Comparison of ENCODE assay signal across 13 mouse cellular contexts in the genomic region with DNA sequence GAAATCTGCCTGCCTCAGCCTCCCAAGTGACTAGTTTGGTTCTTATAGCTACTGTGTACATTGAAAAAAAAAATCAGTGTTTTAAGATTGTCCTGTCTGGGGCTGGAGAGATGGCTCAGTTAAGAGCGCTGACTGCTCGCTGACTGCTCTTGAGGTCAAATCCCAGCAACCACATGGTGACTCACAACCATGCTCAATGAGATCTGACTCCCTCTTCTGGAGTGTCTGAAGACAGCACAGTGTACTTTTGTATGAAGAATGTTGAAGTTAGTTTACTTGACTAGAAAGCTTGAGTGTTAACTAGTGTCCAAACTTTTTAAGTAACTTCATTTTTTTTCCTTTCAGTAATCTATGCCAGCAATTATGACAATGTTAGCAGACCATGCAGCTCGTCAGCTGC. TPM values are rescaled to one million over a fixed set of nuclear protein-coding genes. Genes with fewer than 3 reads are reported as not detected.
DNase-seq lines count a peak whose midpoint lies in the region; ATAC-seq and TF ChIP-seq lines count a peak whose summit lies in the region.
"Had no signal": no experiment of that assay in that cellular context is flagged by ENCODE, and none has a peak within 500 bp of the region (broad histone marks: within the 10 kb centered on the region; RNA-seq: fewer than 3 reads in every experiment).

No protein-coding gene starts in this region.

- DNase-seq in heart, adult 11 months = peak; percentile 70
- DNase-seq in heart, postnatal 25 days (ENCODE audit: low spot score) = no peak
- peak; percentile 24 for DNase-seq in lung, postnatal 36 days
- no peak for DNase-seq in lung, postnatal 25 days (ENCODE audit: low spot score)
- peak; percentile 68 for DNase-seq in CH12.LX (ENCODE audit: extremely low read depth)
- DNase-seq in cerebellum, adult 8-10 months = no peak
- DNase-seq: cerebellum, adult 9-10 months; layer of hippocampus, adult 9-11 months; liver, embryonic 13.5 days had no signal

- H3K4me2 ChIP-seq in CH12.LX (ENCODE audit: insufficient read depth, low read depth, poor library complexity, severe bottlenecking) (no peak overlapping the region), myocyte (ENCODE audit: low read depth) (peak overlapping the region; percentile 38)
- H3K4me2 ChIP-seq: heart, embryonic 11.5 days had no signal

- H3K9ac ChIP-seq in CH12.LX (ENCODE audit: insufficient read depth, low read depth) = no peak overlapping the region

- dilution Hi-C loops in CH12.LX (cut with MboI; ENCODE audit: extremely low pct_ligation_motif_present, extremely low pct_unique_long_range_greater_than_20kb, low sequenced_read_pairs) = no loop called here

- peak; percentile 49 for TF ChIP-seq RAD21 in CH12.LX (IDR thresholded peaks at IDR 0.05; ENCODE audit: low read depth, low read length)

- no peak overlapping the region for H3K27ac ChIP-seq in CH12.LX (ENCODE audit: insufficient read depth, low read depth)
- H3K27ac ChIP-seq: liver, embryonic 13.5 days had no signal

- no peak overlapping the region for H3K4me3 ChIP-seq in CH12.LX (replicated peaks in 1 of 3; ENCODE audit: low read depth in 2 of 3, low read length in 2 of 3, poor library complexity in 1 of 3)
- H3K4me3 ChIP-seq in myocyte = no peak overlapping the region
- H3K4me3 ChIP-seq: liver, embryonic 13.5 days had no signal

- peak; percentile 34 to 64 for TF ChIP-seq CTCF in CH12.LX (conservative IDR thresholded peaks at IDR 0.05 in 1 of 2, IDR thresholded peaks at IDR 0.05 in 1 of 2; ENCODE audit: low read depth in 2 of 2, low read length in 2 of 2)

- H3K36me3 ChIP-seq in CH12.LX (replicated peaks in 1 of 2; ENCODE audit: control insufficient read depth in 1 of 2, insufficient read depth in 1 of 2, low read length in 1 of 2) = peaks cover 27 to 68% of the 10 kb centered on the region in 2 experiments
- H3K36me3 ChIP-seq in myocyte (ENCODE audit: control insufficient read depth, insufficient read depth) = peaks cover 39% of the 10 kb centered on the region

- TF ChIP-seq POLR2A in CH12.LX (IDR thresholded peaks at IDR 0.05; ENCODE audit: low read depth, low read length) (no peak), myocyte (IDR thresholded peaks at IDR 0.05; ENCODE audit: insufficient read length, low read depth) (no peak)

- intact Hi-C loops in heart, postnatal 25 days (cut with DNase I) = no loop called here

- ATAC-seq in granulocyte monocyte progenitor cell, adult 5-6 weeks (replicated peaks; ENCODE audit: poor library complexity, severe bottlenecking) = no peak
- ATAC-seq: hindbrain, embryonic 16.5 days had no signal

- H3ac ChIP-seq in myocyte (ENCODE audit: control insufficient read depth, insufficient read length) = no peak overlapping the region

- in situ Hi-C loops in CH12.LX (cut with MboI; ENCODE audit: low pct_ligation_motif_present, low pct_unique_long_range_greater_than_20kb, low sequenced_read_pairs) = loop anchor here (10.0 kb wide), 1 partner anchor 627 kb away; no protein-coding TSS in a partner anchor

- no peaks in the 10 kb centered on the region for H3K27me3 ChIP-seq in CH12.LX (replicated peaks)
- H3K27me3 ChIP-seq in myocyte (ENCODE audit: control insufficient read depth, insufficient read depth, insufficient read length) = no peaks in the 10 kb centered on the region
- H3K27me3 ChIP-seq: liver, embryonic 13.5 days had no signal

- H3K79me2 ChIP-seq in CH12.LX (replicated peaks; ENCODE audit: control insufficient read depth, extremely low read depth, insufficient read depth, poor library complexity, severe bottlenecking) (peaks cover 95% of the 10 kb centered on the region), myocyte (ENCODE audit: control insufficient read depth, insufficient read depth) (peaks cover 99% of the 10 kb centered on the region)

- peaks cover 5 to 31% of the 10 kb centered on the region in 2 experiments for H3K4me1 ChIP-seq in CH12.LX (ENCODE audit: control insufficient read depth in 1 of 2, insufficient read depth in 2 of 2)

- TF ChIP-seq EP300 in CH12.LX (IDR thresholded peaks at IDR 0.05; ENCODE audit: low read length) = no peak

- H3K9me3 ChIP-seq in CH12.LX (replicated peaks; ENCODE audit: low read length) = no peaks in the 10 kb centered on the region
- H3K9me3 ChIP-seq: liver, embryonic 13.5 days had no signal

TF ChIP-seq in CH12.LX, 34 proteins besides CTCF, POLR2A, EP300 and RAD21:
- peak; percentile 56 for TF ChIP-seq SMC3 (IDR thresholded peaks at IDR 0.05; ENCODE audit: low read depth, low read length)
- no peak for TF ChIP-seq ZNF384 (IDR thresholded peaks at IDR 0.05; ENCODE audit: low read depth, low read length)
- peak; percentile 92 for TF ChIP-seq MYC (IDR thresholded peaks at IDR 0.05; ENCODE audit: low read depth, low read length)
- no peak for TF ChIP-seq JUND (conservative IDR thresholded peaks at IDR 0.05; ENCODE audit: low read depth, low read length)
- no peak for TF ChIP-seq KAT2A (IDR thresholded peaks at IDR 0.05; ENCODE audit: insufficient replicate concordance, low read length)
- TF ChIP-seq MXI1 (IDR thresholded peaks at IDR 0.05; ENCODE audit: low read depth, low read length) = peak; percentile 42; the same call in 1 of the 2 replicates
- TF ChIP-seq POLR2AphosphoS2 (IDR thresholded peaks at IDR 0.05; ENCODE audit: low read depth, low read length) = no peak
- TF ChIP-seq SIN3A (IDR thresholded peaks at IDR 0.05; ENCODE audit: low read length) = no peak
- no peak for TF ChIP-seq ELF1 (IDR thresholded peaks at IDR 0.05; ENCODE audit: low read depth, low read length)
- TF ChIP-seq MAX (IDR thresholded peaks at IDR 0.05; ENCODE audit: low read length) = no peak
- TF ChIP-seq UBTF (IDR thresholded peaks at IDR 0.05; ENCODE audit: low read depth, low read length) = no peak
- no peak for TF ChIP-seq GABPA (IDR thresholded peaks at IDR 0.05; ENCODE audit: insufficient replicate concordance, low read depth, low read length)
- TF ChIP-seq NELFE (IDR thresholded peaks at IDR 0.05; ENCODE audit: low read depth, low read length) = no peak

TF ChIP-seq in myocyte, 11 proteins besides CTCF, POLR2A, EP300 and RAD21:
- no peak for TF ChIP-seq POLR2AphosphoS2 (IDR thresholded peaks at IDR 0.05; ENCODE audit: insufficient read length, low read depth)
- peak; percentile 47 for TF ChIP-seq MAX (IDR thresholded peaks at IDR 0.05; ENCODE audit: low read depth)

RNA-seq across cellular contexts. Expression of gene Xpo1, which starts 5.6 kb away (rescaled TPM):
- 10 to 100 TPM; 33.9 to 44.3 TPM for total RNA-seq in heart, postnatal 25 days (2021)
- 140 and 176 TPM in 2 replicates for total RNA-seq in CH12.LX (2012; rRNA removed)
- 295 and 333 TPM in 2 replicates for total RNA-seq in CH12.LX (2014; rRNA removed)
- 199 and 246 TPM in 2 replicates for polyA plus RNA-seq in CH12.LX (2012; ENCODE audit: insufficient read length, low read depth)
- polyA plus RNA-seq in myocyte (2012; fragmentation: generic; extraction: Trizol) = 20.8 TPM
- total RNA-seq in granulocyte monocyte progenitor cell, adult 5-6 weeks (2014; fragmentation: Nextera tagmentation) = 99.8 and 102 TPM in 2 replicates
- total RNA-seq in granulocyte monocyte progenitor cell, adult 5-6 weeks (2017) = 272 and 274 TPM in 2 replicates

RNA-seq across cellular contexts. Expression of gene Usp34, which starts 45.2 kb away (rescaled TPM):
- total RNA-seq in heart, postnatal 25 days (2021) = 10 to 100 TPM; 33.1 to 36.4 TPM
- 45.4 and 47.5 TPM in 2 replicates for total RNA-seq in CH12.LX (2012; rRNA removed)
- total RNA-seq in CH12.LX (2014; rRNA removed) = 87.2 and 92.5 TPM in 2 replicates
- 57.4 and 65.4 TPM in 2 replicates for polyA plus RNA-seq in CH12.LX (2012; ENCODE audit: insufficient read length, low read depth)
- 7.2 TPM for polyA plus RNA-seq in myocyte (2012; fragmentation: generic; extraction: Trizol)
- 59.9 and 62.7 TPM in 2 replicates for total RNA-seq in granulocyte monocyte progenitor cell, adult 5-6 weeks (2014; fragmentation: Nextera tagmentation)
- 46.4 and 50.7 TPM in 2 replicates for total RNA-seq in granulocyte monocyte progenitor cell, adult 5-6 weeks (2017)

Comparison
In these comparisons a context has a peak if more than half of its experiments do, and no peak if none do; other contexts are left out.
1. DNase-seq: peak in heart, adult 11 months (single experiment), lung, postnatal 36 days (single experiment) and CH12.LX (single experiment); none in heart, postnatal 25 days (single experiment), lung, postnatal 25 days (single experiment) and cerebellum, adult 8-10 months (single experiment).